Mouse (Mus musculus): ENCODE results near the gene Gxylt2.

Gxylt2 gene

GRCm38 (mm10) chr6:100802381-100803083, 98.0 kb downstream of the Gxylt2 start:
- DNase-seq: peak in 1 of 2 experiments; percentile 37

GRCm38 (mm10) chr6:100803250-100803649, 98.7 kb downstream of the Gxylt2 start:
- DNase-seq: no peak

GRCm38 (mm10) chr6:100807187-100807586, 102.7 kb downstream of the Gxylt2 start:
- DNase-seq: no peak

- DNase-seq: no peak
These were observed 103.2 kb downstream of the Gxylt2 start for GRCm38 (mm10) chr6:100807746-100808145.

GRCm38 (mm10) chr6:100808221-100808778, 103.8 kb downstream of the Gxylt2 start:
- DNase-seq: no peak

- DNase-seq: no peak
These were observed 105.6 kb downstream of the Gxylt2 start for GRCm38 (mm10) chr6:100810117-100810516.

- DNase-seq: no peak
These were observed 107.2 kb downstream of the Gxylt2 start for GRCm38 (mm10) chr6:100811731-100812130.

- DNase-seq: no peak
These were observed 116.8 kb downstream of the Gxylt2 start for GRCm38 (mm10) chr6:100821367-100821766.

- no peak for DNase-seq
These were observed 118.8 kb downstream of the Gxylt2 start for GRCm38 (mm10) chr6:100823356-100823755.

- peak; percentile 10 to 24 for DNase-seq
These were observed 119.9 kb downstream of the Gxylt2 start for GRCm38 (mm10) chr6:100824381-100824965.

GRCm38 (mm10) chr6:100826046-100826445, 121.5 kb downstream of the Gxylt2 start:
- peak; percentile 47 to 69 for DNase-seq

GRCm38 (mm10) chr6:100828565-100828964, 124.0 kb downstream of the Gxylt2 start:
- no peak for DNase-seq

GRCm38 (mm10) chr6:100829770-100830169, 125.2 kb downstream of the Gxylt2 start:
- DNase-seq: no peak

- DNase-seq: no peak
These were observed 126.7 kb downstream of the Gxylt2 start for GRCm38 (mm10) chr6:100831188-100831587.

- DNase-seq: no peak
These were observed 127.2 kb downstream of the Gxylt2 start for GRCm38 (mm10) chr6:100831751-100832150.

GRCm38 (mm10) chr6:100833355-100833754, 128.8 kb downstream of the Gxylt2 start, which contains the start of gene Ppp4r2:
Ppp4r2 (plus strand) TSS chr6:100833622.
- DNase-seq: peak; percentile 93 to 96

GRCm38 (mm10) chr6:100833811-100834481, 129.4 kb downstream of the Gxylt2 start:
- peak; percentile 65 to 79 for DNase-seq

GRCm38 (mm10) chr6:100834489-100835160, 130.1 kb downstream of the Gxylt2 start:
- no peak for DNase-seq

GRCm38 (mm10) chr6:100845058-100845457, 140.5 kb downstream of the Gxylt2 start:
- DNase-seq: no peak

- no peak for DNase-seq
These were observed 142.7 kb downstream of the Gxylt2 start for GRCm38 (mm10) chr6:100847264-100847663.

GRCm38 (mm10) chr6:100848682-100849375, 144.3 kb downstream of the Gxylt2 start:
- DNase-seq: no peak

GRCm38 (mm10) chr6:100850671-100851081, 146.1 kb downstream of the Gxylt2 start:
- no peak for DNase-seq
